Mouse (Mus musculus): ENCODE measurements around the gene Pik3c2b.
A peak's percentile ranks its signal among the peaks of the same experiment; 100 is the strongest.

Gene Pik3c2b

GRCm38 (mm10) chr1:133073327-133073856 is 27.9 kb downstream of the Pik3c2b start:
- DNase-seq (ENCODE audit: low read depth) = peak; percentile 58

- no peak for DNase-seq (ENCODE audit: low read depth)
Measured at GRCm38 (mm10) chr1:133074541-133074940, 29.1 kb downstream of the Pik3c2b start.

GRCm38 (mm10) chr1:133075651-133076400 is 30.4 kb downstream of the Pik3c2b start:
- DNase-seq (ENCODE audit: low read depth) = no peak

DNA sequence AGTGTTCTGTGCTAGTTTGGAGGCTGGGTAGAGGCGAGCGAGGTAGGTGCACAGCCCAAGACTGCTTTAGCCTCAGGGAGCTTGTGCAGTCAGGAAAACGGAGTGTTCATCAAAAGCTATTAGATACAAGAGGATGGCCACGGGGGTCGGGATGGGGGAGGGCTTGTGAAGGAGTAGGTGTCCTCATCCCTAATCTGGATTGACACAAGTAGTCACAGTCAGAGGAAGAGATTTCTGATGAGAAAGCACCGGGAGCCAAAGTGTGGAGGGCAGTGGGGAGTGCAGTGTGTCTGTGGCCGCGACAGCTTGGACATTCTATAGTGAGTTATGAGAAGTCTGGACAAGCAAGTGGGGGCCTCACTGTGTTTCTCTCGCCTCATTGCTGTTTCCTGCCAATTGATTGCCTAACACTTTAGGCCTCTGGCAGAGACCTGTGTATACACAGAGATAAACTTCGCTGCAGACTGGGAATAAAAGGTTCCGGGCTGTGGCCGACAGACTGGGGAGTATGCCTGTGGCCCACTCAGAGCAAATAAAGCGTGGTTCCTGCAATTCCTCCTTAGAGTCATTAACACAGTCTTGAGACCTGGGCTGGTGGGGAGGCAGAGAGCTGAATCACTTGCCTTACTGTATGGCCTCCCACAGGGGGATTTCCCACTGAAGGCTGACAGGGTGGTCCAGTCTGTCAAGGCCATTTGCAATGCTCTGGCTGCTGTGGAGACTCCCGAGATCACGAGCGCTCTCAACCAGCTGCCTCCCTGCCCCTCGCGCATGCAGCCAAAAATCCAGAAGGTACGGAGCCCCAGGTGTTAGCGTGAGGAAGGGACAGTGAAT is 31.4 kb downstream of the Pik3c2b start:
- DNase-seq (ENCODE audit: low read depth) = no peak

DNA sequence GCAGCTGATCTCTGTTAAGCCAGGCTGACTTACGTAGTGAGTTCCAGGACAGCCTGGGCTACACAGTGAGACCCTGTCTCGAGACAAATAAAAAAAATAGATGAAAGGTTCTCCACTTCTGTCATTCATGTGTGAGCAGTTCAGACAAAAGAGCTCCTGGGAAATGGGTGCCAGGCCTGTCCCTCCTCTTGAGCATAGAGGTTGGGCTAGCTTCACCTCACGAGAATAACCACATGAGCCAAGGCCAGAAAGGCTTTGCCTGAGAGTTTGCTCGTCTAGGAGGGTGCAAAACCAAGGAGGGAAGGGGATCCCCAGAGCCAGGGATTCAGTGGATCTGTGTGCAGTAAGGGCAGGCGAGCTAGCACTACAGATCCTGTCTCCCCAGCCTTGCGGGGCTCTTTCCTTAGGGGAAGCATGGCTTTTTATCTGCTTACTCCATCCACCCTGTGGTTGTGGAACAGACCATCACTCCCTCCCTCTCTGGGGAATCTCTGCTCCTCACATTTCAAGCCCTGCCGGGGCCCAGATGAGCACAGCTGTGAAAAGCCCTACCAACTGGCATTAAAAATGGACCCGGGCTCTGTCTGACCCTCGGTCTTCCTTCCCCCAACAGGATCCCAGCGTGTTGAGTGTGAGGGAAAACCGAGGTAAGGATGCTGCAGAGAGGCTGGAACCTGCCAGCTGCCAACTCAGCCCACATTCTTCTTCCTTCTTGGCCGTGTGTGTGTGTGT is 32.3 kb downstream of the Pik3c2b start:
- no peak for DNase-seq (ENCODE audit: low read depth)

- no peak for DNase-seq (ENCODE audit: low read depth)
Measured at GRCm38 (mm10) chr1:133078338-133078727, 32.9 kb downstream of the Pik3c2b start.

DNA sequence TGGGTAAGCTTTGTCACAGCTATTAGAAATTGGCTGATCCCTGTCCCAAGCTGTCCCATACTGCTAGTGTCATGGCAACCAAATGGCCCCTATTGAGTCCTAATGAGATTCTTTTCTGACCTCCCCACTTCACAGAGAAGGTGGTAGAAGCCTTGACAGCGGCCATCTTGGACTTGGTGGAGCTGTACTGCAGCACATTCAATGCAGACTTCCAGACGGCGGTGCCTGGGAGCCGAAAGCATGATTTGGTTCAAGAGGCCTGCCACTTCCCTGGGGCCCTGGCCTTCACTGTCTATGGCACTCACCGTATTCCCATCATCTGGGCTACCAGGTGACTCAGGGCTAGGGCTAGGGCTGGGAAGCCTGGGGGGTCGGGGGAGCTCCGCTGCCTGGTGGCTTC is 34.0 kb downstream of the Pik3c2b start:
- DNase-seq (ENCODE audit: low read depth) = no peak

DNA sequence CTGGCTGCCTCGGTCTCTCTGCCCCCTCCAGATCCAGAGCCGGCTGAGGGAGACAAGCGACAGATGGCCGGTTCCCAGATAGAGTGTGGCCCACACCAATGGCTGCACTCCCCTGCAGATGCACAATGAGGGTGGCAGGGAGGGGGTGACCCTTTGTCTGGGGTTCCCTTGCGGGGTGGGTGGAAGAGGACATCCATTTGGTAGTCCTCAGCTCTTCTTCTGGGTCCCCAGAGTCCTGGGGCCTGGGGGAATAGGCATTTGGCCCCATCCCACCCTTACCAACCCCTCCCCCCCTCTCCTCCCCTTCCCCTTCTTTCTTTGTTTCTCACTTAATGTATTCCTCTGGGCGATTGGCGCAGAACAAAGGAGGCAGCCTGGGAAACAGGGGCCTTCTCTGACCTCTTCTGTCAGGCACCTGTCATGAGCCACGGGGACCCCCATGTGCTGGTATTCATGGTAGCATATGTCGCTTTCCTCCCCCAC is 34.7 kb downstream of the Pik3c2b start:
- no peak for DNase-seq (ENCODE audit: low read depth)

GRCm38 (mm10) chr1:133080717-133081116 is 35.2 kb downstream of the Pik3c2b start:
- no peak for DNase-seq (ENCODE audit: low read depth)

GRCm38 (mm10) chr1:133083003-133083546 is 37.6 kb downstream of the Pik3c2b start:
- no peak for DNase-seq (ENCODE audit: low read depth)

- no peak for DNase-seq (ENCODE audit: low read depth)
Measured at GRCm38 (mm10) chr1:133083942-133084625, 38.6 kb downstream of the Pik3c2b start.

DNA sequence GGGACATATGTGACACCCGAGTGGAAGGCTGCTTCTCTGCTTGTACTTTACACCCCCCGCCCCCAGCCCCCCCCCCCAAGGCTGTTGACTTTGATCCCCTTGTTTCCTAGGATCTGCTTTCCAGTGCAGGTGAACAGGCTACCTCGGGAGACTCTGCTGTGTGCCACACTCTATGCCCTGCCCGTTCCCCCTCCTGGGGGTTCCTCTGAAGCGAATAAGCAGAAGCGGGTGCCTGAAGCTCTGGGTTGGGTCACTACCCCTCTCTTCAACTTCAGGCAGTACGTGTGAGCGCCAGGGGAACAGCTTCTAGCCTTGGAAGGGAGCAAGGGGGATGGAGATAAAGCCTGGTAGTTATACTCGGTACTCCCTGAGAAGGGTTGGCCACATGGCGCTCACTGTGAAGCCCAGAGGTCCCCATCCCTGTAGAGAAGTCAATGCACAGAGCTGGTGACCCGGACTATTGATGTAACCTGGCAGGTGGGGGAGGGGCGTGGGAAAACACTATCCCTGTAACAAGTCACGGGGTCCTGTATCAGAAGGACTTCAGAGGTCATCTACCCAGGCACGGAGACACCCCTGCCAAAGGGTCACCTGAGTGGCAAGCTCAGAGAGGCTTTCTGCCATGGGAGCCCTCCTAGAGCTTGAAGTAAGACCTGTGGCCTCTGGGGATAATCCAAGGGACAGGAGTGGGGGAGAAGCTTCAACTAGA is 39.4 kb downstream of the Pik3c2b start:
- no peak for DNase-seq (ENCODE audit: low read depth)

DNA sequence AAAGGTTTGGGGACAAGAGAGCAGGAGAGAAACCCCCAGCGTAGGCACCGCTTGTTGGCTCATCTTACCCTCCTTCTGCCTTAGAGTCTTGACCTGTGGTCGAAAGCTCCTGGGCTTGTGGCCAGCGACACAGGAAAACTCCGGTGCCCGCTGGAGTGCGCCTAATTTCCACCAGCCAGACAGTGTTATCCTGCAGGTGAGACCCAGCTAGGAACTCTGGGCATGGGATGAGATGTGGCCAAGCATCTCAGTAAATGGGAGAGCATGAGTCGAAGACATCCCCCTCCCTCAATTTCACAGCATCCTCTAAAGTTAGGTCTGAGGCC is 39.9 kb downstream of the Pik3c2b start:
- no peak for DNase-seq (ENCODE audit: low read depth)

DNA sequence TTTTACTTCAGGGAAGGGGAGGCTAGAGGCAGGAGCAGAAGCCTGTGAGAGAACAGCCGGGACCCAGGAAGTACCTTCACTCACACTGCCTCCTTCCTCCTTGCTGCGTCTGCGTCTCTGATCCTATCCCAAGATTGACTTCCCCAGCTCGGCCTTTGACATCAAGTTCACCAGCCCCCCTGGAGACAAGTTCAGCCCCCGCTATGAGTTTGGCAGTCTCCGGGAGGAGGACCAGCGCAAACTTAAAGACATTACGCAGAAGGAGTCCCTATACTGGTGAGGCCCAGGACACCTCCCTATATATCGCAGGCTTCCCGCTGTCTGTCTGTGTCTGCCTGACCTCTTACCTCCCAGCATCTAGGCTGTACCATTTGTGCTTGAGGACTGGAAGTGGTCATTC is 41.3 kb downstream of the Pik3c2b start:
- no peak for DNase-seq (ENCODE audit: low read depth)

GRCm38 (mm10) chr1:133087206-133087905 is 41.9 kb downstream of the Pik3c2b start:
- DNase-seq (ENCODE audit: low read depth) = peak; percentile 78

DNA sequence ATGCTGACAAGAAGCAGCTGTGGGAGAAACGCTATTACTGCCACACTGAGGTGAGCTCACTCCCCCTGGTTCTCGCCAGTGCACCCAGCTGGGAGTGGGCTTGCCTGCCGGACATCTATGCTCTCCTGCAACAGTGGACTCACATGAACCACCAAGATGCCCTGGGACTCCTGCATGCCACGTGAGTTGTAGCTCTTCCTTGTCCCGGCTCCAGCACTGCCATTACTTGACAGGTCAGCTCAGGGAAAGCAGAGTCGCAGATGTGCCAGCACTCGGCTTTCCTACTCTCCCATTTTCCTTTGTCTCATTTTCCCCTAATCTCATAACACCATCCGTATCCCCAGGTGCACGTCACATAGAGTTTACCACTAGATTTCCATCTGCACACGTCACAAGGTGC is 42.7 kb downstream of the Pik3c2b start:
- no peak for DNase-seq (ENCODE audit: low read depth)

DNA sequence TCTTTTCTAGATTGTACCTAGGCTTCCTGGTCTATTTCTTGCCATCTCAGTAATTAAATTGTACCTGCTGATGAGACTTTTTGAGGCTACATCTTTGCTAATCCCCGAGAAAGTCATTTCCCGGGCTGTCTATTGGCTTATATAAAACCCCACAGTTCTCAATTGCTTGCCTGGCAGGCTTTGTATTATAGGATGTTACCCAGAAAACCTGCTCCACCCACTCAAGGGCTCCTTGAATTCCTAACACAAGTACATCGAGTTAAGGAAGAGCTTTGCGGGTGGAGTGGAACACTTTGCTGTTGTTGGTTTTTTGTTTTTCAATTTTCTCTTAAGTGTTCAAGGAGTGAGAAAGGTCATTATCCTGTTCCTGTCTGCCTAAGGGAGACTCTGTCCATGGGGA is 43.9 kb downstream of the Pik3c2b start:
- DNase-seq (ENCODE audit: low read depth) = no peak

DNA sequence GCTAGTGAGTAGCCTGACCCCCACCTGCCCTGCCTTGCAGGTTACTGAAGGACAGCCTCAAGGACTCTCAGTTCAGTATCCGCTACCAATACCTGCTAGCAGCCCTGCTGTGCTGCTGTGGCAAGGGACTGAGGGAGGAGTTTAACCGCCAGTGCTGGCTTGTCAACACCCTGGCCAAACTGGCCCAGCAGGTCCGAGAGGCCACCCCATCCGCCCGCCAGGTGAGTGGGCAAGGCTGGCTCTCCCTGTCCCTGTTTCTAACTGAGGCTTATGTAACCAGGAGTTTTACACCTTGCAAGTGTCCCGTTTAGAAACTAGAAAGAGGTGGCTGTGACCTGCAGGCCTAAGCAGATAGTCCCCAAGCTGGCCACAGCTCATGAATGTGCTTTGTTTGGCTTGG is 45.2 kb downstream of the Pik3c2b start:
- no peak for DNase-seq (ENCODE audit: low read depth)

- no peak for DNase-seq (ENCODE audit: low read depth)
Measured at GRCm38 (mm10) chr1:133091483-133091882, 46.0 kb downstream of the Pik3c2b start.

- no peak for DNase-seq (ENCODE audit: low read depth)
Measured at GRCm38 (mm10) chr1:133093719-133094118, 48.3 kb downstream of the Pik3c2b start.
